Mouse (Mus musculus): ENCODE results near the gene Gpr15.
A peak's percentile ranks its signal among the peaks of the same experiment; 100 is the strongest.

Gene Gpr15

DNA sequence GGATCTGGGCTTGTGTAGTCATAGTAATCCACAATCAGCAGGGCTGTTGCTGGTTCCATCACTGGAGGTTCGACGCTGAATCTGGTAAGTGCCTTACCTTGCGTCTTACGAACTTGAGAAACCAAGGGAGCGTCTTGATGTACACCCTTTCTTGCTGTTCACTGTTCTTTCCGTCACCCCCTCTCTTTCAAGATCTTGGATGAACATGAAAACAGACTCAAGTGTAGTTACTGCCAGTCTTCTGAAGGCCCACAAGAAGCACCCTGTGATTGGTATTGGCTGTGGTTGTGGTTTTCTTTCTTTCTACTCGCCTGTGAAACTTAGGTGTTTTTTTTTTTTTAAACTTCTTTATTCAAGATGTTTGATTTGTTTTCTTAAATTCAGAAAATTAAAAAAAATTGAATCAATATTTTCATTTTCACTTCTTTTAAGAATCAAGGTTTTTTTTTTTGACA lies at the start of gene Gpr15:
Gpr15 (minus strand) TSS at position 405 of the 455 bp plus-strand sequence.
- DNase-seq = no peak

- DNase-seq = no peak
Observed at GRCm38 (mm10) chr16:58763076-58763475, 44.2 kb upstream of the Gpr15 start, which contains the start of gene Olfr172. Olfr172 (minus strand) TSS chr16:58763176.

DNA sequence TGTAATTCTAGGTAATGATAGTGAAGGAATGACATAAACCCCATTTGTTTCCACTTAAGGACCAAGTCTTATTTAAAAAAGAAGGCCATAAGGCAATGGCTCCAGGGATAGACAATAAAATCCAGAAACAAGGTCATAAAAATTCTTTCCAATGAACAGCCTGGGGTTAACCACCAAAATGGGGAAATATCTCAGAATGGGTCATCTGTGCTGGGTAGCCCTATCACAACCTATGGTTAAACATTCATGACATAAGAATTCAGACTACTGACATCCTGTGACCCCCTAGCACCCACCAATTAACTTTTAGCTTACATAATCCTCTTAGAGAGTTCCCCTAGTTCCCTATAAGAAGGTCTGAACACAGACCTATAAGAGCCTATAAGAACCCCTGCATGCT lies 37.3 kb upstream of the Gpr15 start:
- no peak for DNase-seq

- DNase-seq = no peak
Observed at GRCm38 (mm10) chr16:58751314-58751713, 32.4 kb upstream of the Gpr15 start.

DNA sequence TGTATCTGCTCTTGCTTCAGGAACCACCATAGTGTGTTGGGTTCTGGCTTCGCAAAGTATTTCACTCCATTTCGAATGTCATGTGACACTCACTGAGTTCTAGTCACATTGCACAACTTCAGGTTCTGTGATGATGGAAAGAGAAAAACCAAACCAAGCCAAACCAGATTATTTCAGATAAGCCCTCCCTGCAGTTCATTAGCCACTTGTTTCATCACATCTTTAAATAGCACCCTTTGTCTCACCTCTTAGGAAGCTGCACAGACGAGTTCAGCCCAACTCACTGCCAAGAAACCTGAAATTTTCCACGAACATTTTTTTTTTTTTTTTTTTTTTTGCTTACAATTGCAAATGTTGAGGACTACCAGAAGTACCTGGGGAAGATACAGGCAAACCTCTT lies 27.8 kb upstream of the Gpr15 start:
- DNase-seq = no peak

DNA sequence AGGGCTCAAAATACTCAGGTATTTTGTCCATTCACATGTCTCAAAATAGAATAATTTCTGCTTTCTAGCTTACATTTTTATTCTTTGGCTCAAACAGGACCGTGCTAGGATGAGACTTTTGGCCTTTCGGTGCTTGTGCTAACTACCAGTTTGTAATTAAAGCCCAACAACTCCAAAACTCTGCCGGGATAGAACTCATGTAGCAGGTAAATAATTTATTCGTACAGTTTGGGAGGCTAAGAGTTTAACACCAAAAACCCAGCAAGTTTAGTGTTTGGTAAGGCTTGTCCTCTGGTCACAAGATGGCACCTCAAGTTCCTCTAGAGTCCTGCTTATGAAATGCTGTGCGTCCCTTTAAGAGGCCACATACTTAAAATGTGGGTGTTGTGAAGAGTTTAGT lies 21.9 kb upstream of the Gpr15 start:
- no peak for DNase-seq

DNA sequence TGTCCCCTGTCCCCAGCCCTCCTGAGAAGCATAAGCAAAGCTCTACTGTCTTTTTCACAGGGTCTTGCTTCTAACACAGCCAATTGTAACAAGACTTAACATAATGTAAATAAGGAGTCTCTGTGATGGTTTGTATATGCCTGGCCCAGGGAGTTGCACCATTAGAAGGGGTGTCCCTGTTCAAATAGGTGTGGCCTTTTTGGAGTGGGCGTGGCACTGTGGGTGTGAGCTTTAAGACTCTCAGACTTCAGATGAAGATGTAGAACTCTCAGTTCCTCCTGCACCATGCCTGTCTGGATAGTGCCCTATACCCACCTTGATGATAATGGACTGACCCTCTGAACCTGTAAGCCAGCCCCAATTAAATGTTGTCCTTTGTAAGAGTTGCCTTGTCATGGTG lies 19.9 kb upstream of the Gpr15 start:
- no peak for DNase-seq

GRCm38 (mm10) chr16:58738205-58738604 lies 19.3 kb upstream of the Gpr15 start:
- no peak for DNase-seq

- no peak for DNase-seq
Observed at GRCm38 (mm10) chr16:58728176-58728671, 9.4 kb upstream of the Gpr15 start.

DNA sequence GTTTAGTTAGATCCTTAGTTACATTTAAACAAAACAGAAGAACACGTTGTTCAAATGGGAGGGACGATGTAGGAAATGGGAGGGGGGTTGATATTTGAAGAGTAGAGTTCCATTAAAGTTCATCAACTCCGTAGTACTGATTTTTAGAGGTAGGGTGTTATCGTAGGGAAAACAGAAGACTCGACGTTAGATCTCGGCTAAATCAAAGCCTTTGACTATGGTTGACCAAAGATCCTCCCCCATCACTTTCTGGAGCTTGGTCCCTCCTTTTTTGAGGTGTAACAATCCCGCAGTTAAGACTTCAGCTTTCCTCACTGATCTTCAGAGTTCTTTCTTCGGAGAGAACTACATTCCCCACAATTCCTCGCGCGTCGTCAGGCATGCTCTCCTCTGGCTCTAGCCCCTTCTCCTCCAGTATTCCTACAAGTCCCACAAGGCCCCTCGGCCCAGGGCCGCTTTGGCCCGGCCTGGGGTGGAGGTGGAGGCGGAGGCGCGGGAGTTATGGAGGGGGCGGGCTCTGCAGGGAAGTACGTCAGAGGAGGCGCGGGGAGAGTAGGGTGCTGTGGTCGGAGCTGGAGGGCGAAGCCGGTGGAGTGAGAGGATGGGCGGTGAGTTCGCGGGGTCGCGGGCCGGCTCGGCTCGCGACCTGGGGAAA lies 8.7 kb upstream of the Gpr15 start, which contains the start of gene Cldnd1:
Cldnd1 (plus strand) TSS at position 434 of the 655 bp plus-strand sequence.
- DNase-seq = peak; percentile 97

DNA sequence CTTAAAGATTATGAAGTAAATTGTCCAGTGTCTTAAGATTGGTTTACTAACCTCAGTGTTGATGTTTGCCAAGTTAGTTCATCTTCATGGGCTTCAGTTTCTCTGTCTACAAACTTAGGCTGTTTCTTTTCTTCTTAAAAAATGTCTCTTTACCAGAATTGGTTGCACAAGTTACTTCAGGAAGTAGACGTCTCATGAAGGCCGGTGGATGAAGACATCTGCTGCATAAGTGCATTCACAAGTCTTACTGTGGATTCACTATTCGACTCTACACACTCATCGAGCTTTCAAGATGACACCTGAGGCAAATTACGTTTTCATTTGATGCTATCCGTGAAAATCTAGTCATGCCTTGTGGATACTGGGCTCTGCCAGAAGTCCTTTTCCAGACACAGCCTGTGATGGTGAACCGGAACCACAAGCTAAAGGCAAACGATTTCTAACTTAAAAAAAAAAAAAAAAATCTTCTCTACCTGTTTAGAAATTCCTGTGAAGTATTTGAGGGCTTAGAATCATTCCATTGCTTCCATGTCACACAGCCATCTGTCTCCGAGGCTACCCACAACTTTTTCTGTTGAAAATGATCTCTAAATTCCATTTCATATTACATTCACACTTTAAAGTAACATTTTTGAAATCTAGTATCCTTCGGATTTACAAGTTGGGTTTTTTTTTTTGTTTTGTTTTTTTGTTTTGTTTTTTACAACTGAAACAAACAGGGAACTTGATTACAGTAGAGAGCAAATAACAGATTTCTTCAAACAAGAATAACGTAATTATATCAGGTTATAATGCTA lies 8.0 kb upstream of the Gpr15 start:
- DNase-seq = no peak

GRCm38 (mm10) chr16:58722292-58722691 lies 3.4 kb upstream of the Gpr15 start:
- no peak for DNase-seq

DNA sequence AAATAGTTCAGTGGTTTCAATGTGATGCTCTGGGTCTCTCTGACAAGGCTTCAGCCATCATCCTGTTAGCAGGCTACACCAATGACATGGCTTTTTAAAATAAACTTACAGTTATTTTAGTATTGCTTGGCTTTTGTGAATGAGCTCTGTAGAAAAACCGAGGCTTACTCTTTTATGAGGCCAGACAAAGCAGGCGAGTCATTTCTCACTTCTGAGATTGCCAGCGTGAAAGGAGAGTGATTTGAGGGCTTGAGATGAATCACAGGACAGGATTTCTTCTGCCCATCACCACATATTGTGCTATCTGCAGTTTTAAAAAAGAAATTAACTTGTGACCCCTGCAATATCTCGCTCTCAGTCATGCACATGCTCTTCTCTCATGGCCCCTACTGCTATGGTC lies 3.9 kb downstream of the Gpr15 start:
- DNase-seq = no peak

- DNase-seq = no peak
Observed at GRCm38 (mm10) chr16:58713128-58713527, 5.7 kb downstream of the Gpr15 start.

DNA sequence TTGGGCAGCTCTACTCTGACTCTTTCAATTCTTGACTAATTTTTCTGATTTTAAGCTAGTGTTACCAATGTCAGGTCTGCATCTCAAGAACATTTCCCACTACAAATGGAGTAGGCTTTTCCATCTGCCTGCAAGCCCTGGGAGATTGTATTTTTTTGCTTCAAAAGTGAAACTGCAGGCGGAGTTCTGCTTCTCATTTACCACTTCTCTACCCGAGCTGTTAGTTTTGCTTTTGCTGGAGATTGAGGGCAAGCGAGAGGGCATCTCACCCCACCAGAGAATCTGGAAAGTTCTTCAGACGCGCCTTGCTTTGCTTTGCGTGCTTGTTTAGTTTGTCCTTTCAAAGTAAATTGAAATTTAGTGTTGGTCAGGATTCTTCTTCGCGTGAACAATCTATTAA lies 6.6 kb downstream of the Gpr15 start:
- no peak for DNase-seq

- DNase-seq = no peak
Observed at GRCm38 (mm10) chr16:58709536-58709935, 9.3 kb downstream of the Gpr15 start.

- no peak for DNase-seq
Observed at GRCm38 (mm10) chr16:58708601-58709475, 10.0 kb downstream of the Gpr15 start.

DNA sequence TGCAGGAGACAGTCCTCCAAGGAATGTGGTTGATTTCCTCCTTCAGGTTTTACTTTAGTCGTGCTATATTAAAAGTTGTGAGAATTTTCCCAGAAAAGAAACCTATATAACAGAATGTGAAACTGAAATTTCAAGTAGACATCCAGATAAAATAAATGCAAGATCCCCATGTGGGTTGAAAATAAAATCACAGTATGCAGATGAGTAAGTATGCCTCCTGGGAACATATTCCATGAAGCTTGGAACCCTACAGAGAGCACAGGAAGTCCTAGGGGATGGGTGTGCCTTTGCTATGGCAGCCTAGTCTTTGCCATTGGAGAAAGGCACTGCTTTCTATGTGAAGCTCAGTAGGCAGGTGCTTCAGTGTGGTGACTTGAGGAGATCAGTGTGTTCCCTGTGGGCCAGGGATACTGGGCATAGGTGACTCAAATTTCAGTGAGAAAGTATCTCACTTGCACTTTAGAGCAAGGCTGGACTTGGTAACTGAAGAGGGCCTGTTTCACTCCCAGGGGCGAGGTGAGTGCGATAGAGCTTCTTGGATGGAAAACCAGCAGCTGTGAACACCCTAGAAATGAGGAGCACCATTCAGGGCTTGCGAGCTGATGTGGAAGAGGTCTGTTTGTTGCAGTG lies 11.5 kb downstream of the Gpr15 start:
- DNase-seq = no peak

- no peak for DNase-seq
Observed at GRCm38 (mm10) chr16:58704999-58705398, 13.9 kb downstream of the Gpr15 start.

- peak; percentile 23 for DNase-seq
Observed at GRCm38 (mm10) chr16:58703382-58704124, 15.3 kb downstream of the Gpr15 start.

GRCm38 (mm10) chr16:58702329-58702932 lies 16.4 kb downstream of the Gpr15 start:
- DNase-seq = no peak
